Mouse (Mus musculus): Measurements from ENCODE around the gene Odf3b. TPM values are rescaled to one million over a fixed set of nuclear protein-coding genes. Genes with fewer than 3 reads are reported as not detected.

Odf3b gene
- 1.1 and 1.3 TPM in 2 replicates for polyA plus RNA-seq (2014; fragmentation: Nextera tagmentation; extraction: Ambion mirVana)

- Histone ChIP-seq H3K9ac (0 out of 2 replicates have a peak within 1 kb of the TSS, but pooled peaks have one; percentile 7), H3K27ac (ENCODE audit: low read depth) (no peak within 1 kb of the TSS), H3K9me3 (ENCODE audit: low read depth, low read length) (no peaks in the 10 kb centered on the region), H3K4me3 (ENCODE audit: low read depth, low read length) (peak within 1 kb of the TSS; percentile 34), H3K4me1 (ENCODE audit: insufficient read depth) (peaks cover 6% of the 10 kb centered on the region), H3K4me2 (peak within 1 kb of the TSS; percentile 65), H3K27me3 (ENCODE audit: insufficient read depth, low read length) (peaks cover 44% of the 10 kb centered on the region), H3K36me3 (ENCODE audit: insufficient read depth) (no peaks in the 10 kb centered on the region)
- ATAC-seq (ENCODE audit: insufficient read depth): no peak
- 1% methylated on average over 33 of the region's 33 CpGs for WGBS
- peak; percentile 51 for DNase-seq
- TF ChIP-seq CTCF (IDR thresholded peaks at IDR 0.05; ENCODE audit: low read depth): no peak
These were observed at the start of gene Odf3b for GRCm38 (mm10) chr15:89378831-89379401. Gene Odf3b, minus strand, starts transcription at chr15:89379282.

DNA sequence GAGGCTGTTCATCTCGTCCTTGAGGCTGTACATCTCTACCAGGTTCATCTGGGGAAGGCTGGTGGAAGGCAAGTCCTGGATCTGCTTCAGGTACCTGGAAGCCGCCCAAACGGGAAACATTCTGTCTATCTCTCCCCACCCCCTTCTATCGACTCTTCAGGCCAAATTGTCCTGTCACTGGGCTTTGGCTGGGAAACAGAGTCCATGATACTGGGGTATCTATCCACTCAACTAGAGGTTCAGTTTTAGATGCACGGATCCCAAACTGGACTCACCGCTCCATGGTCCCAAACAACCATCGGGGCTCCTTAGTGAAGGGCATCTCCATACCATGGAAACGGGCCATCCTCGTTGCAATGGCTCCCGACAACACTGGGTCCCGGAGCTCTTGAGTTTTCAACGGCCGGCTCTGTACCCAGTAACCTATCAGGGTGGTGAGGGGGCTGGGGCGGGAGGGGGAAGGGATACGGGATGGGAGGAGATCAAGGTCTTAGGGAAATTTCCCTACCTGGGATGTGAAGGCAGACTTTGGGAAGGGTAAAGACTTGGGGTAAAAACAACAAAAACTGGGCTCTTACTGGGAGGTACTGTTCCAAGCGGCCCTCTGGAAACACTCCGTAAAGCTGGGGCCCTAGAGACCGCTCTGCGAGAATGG lies 49.2 kb upstream of the Odf3b start:
- H3K4me1 ChIP-seq (ENCODE audit: insufficient read depth): peaks cover 5% of the 10 kb centered on the region; the same call in 1 of the 2 replicates
- no peaks in the 10 kb centered on the region for H3K9me3 ChIP-seq (ENCODE audit: low read depth, low read length)
- peak overlapping the region; percentile 76; the same call in 1 of the 2 replicates for H3K9ac ChIP-seq
- DNase-seq: no peak
- 76% methylated on average over 19 of the region's 19 CpGs for WGBS
- H3K4me2 ChIP-seq: peak overlapping the region; percentile 92
- no peak for ATAC-seq (ENCODE audit: insufficient read depth)
- no peak overlapping the region for H3K27ac ChIP-seq (ENCODE audit: low read depth)
- peaks cover 18% of the 10 kb centered on the region for H3K36me3 ChIP-seq (ENCODE audit: insufficient read depth)
- H3K4me3 ChIP-seq (ENCODE audit: low read depth, low read length): peak overlapping the region; percentile 80
- TF ChIP-seq CTCF (IDR thresholded peaks at IDR 0.05; ENCODE audit: low read depth): no peak
- no peaks in the 10 kb centered on the region for H3K27me3 ChIP-seq (ENCODE audit: insufficient read depth, low read length)

- DNase-seq (no peak), ATAC-seq (ENCODE audit: insufficient read depth) (no peak)
- no peaks in the 10 kb centered on the region for H3K27me3 ChIP-seq (ENCODE audit: insufficient read depth, low read length)
- H3K4me3 ChIP-seq (ENCODE audit: low read depth, low read length): no peak overlapping the region
- 84% methylated on average over 10 of the region's 10 CpGs for WGBS
- peaks cover 18% of the 10 kb centered on the region for H3K36me3 ChIP-seq (ENCODE audit: insufficient read depth)
- H3K4me2 ChIP-seq: no peak overlapping the region
- peaks cover 5% of the 10 kb centered on the region; the same call in 1 of the 2 replicates for H3K4me1 ChIP-seq (ENCODE audit: insufficient read depth)
- no peaks in the 10 kb centered on the region for H3K9me3 ChIP-seq (ENCODE audit: low read depth, low read length)
- no peak overlapping the region for H3K9ac ChIP-seq
- TF ChIP-seq CTCF (IDR thresholded peaks at IDR 0.05; ENCODE audit: low read depth): no peak
- no peak overlapping the region for H3K27ac ChIP-seq (ENCODE audit: low read depth)
These were observed 47.6 kb upstream of the Odf3b start for GRCm38 (mm10) chr15:89426716-89427115.

GRCm38 (mm10) chr15:89425711-89426121 lies 46.6 kb upstream of the Odf3b start, which contains the start of gene Cpt1b:
Gene Cpt1b, minus strand, starts transcription at chr15:89425863.
- Histone ChIP-seq H3K27me3 (ENCODE audit: insufficient read depth, low read length) (no peaks in the 10 kb centered on the region), H3K4me2 (0 out of 2 replicates have a peak within 1 kb of the TSS, but pooled peaks have one; percentile 19), H3K4me3 (ENCODE audit: low read depth, low read length) (no peak within 1 kb of the TSS), H3K9me3 (ENCODE audit: low read depth, low read length) (no peaks in the 10 kb centered on the region), H3K36me3 (ENCODE audit: insufficient read depth) (peaks cover 18% of the 10 kb centered on the region), H3K4me1 (ENCODE audit: insufficient read depth) (peaks cover 5% of the 10 kb centered on the region; the same call in 1 of the 2 replicates), H3K9ac (no peak within 1 kb of the TSS), H3K27ac (ENCODE audit: low read depth) (no peak within 1 kb of the TSS)
- ATAC-seq (ENCODE audit: insufficient read depth): no peak
- no peak for DNase-seq
- WGBS: 30% methylated on average over 6 of the region's 6 CpGs
- TF ChIP-seq CTCF (IDR thresholded peaks at IDR 0.05; ENCODE audit: low read depth): no peak

DNA sequence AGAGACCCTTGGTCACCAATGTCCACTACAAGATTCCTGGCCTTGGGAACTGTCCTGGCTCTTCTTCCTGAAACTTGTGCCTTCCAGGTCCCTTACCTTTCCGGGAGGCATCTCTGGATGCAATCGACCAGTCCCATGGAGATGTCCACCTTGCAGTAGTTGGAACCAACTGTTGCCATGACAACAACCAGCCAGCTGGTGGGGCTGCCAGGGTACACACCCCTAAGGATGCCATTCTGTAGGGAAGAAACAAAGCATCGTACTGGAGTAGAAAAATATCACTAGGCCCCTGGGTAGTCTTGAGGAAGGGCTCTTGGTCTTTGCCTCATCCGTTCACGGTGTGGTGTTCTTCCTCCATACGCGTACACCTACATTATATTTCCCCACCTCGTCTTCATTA lies 45.5 kb upstream of the Odf3b start:
- 81% methylated on average over 8 of the region's 8 CpGs for WGBS
- Histone ChIP-seq H3K27me3 (ENCODE audit: insufficient read depth, low read length) (no peaks in the 10 kb centered on the region), H3K9ac (no peak overlapping the region), H3K4me2 (no peak overlapping the region), H3K27ac (ENCODE audit: low read depth) (no peak overlapping the region), H3K4me3 (ENCODE audit: low read depth, low read length) (no peak overlapping the region), H3K4me1 (ENCODE audit: insufficient read depth) (peaks cover 5% of the 10 kb centered on the region; the same call in 1 of the 2 replicates), H3K9me3 (ENCODE audit: low read depth, low read length) (no peaks in the 10 kb centered on the region), H3K36me3 (ENCODE audit: insufficient read depth) (peaks cover 27% of the 10 kb centered on the region)
- no peak for DNase-seq
- ATAC-seq (ENCODE audit: insufficient read depth): no peak
- no peak for TF ChIP-seq CTCF (IDR thresholded peaks at IDR 0.05; ENCODE audit: low read depth)

DNA sequence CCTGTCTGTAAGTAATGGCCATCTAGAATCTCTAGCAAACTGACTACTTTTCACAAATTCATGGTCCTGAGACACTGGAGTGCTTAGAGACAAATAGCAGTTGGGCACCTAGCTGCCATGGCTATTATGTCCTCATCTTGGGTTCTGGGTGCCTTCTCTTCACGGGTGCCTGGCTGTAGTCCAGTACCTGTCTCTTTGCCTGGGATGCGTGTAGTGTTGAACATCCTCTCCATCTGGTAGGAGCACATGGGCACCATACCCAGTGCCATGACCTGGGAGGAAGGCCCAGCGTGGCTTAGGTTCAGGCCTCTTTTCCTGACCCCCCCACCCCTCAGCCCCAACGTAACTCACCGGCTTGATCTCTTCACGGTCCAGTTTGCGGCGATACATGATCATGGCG lies 42.9 kb upstream of the Odf3b start:
- no peak for TF ChIP-seq CTCF (IDR thresholded peaks at IDR 0.05; ENCODE audit: low read depth)

DNA sequence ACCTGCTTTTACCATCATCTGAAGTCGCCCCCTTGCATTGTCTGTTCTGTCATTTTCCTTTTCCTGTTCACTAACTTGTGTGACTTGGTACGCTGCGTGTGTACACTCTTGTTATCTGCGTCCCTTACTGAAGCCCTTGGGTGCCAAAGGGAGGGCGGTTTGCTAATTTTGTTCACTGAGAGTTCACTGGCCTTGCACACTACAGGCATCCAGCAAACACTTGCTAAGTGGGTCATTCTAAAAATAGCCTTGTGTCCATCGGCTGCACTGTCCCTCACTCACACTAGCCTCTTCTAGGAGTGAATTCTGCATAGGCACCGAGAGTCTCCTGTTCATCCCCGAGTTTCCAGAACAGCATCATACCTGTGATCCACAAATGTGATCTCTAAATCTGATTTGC lies 36.2 kb upstream of the Odf3b start:
- H3K4me1 ChIP-seq (ENCODE audit: insufficient read depth): no peaks in the 10 kb centered on the region
- no peak overlapping the region for H3K27ac ChIP-seq (ENCODE audit: low read depth)
- 78% methylated on average over 8 of the region's 8 CpGs for WGBS
- TF ChIP-seq CTCF (IDR thresholded peaks at IDR 0.05; ENCODE audit: low read depth): no peak
- no peak overlapping the region for H3K4me3 ChIP-seq (ENCODE audit: low read depth, low read length)
- H3K9ac ChIP-seq: no peak overlapping the region
- H3K36me3 ChIP-seq (ENCODE audit: insufficient read depth): peaks cover 14% of the 10 kb centered on the region; the same call in 1 of the 2 replicates
- ATAC-seq (ENCODE audit: insufficient read depth) (no peak), DNase-seq (no peak)
- H3K27me3 ChIP-seq (ENCODE audit: insufficient read depth, low read length): no peaks in the 10 kb centered on the region
- H3K4me2 ChIP-seq: no peak overlapping the region
- no peaks in the 10 kb centered on the region for H3K9me3 ChIP-seq (ENCODE audit: low read depth, low read length)

More for the DNA sequence above, 42.9 kb upstream of the Odf3b start:
- Histone ChIP-seq H3K27ac (ENCODE audit: low read depth) (no peak overlapping the region), H3K4me1 (ENCODE audit: insufficient read depth) (no peaks in the 10 kb centered on the region), H3K27me3 (ENCODE audit: insufficient read depth, low read length) (no peaks in the 10 kb centered on the region), H3K4me3 (ENCODE audit: low read depth, low read length) (no peak overlapping the region), H3K4me2 (no peak overlapping the region), H3K9me3 (ENCODE audit: low read depth, low read length) (no peaks in the 10 kb centered on the region), H3K36me3 (ENCODE audit: insufficient read depth) (peaks cover 27% of the 10 kb centered on the region), H3K9ac (no peak overlapping the region)
- ATAC-seq (ENCODE audit: insufficient read depth) (no peak), DNase-seq (no peak)
- WGBS: 89% methylated on average over 9 of the region's 9 CpGs
